8 mouse cellular contexts compared by ENCODE assay signal in the genomic region with DNA sequence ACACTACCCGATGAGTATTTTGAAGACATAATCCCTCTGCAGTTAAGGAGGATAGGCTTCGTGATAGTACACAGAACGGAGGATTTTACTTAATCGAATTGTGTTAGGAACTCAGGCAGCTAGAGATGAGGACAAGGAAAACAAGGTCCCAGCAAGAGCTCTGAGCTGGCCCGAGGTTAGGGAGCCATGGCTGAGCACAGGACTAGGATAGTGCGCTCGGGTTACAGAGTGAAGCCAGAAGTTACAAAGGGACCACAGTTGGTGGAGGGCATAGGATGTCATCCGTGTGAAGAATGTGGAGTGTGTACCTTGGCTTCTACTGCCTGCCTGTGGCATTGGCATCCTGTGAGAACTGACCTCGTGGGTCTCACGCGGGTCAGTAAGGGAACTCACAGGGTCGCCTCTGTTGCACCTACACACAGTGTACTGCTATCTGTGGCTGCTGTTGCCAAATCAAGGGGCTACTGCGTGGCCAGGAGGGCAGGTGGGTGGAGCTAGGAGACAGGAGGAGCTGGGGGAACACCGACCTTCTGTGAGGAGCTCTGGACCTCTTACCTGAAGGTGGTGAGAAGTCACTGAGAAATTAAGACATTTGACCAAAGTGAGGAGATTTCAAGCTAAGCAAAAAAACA. TPM values are rescaled to one million over a fixed set of nuclear protein-coding genes. Genes with fewer than 3 reads are reported as not detected.
DNase-seq lines count a peak whose midpoint lies in the region; ATAC-seq and TF ChIP-seq lines count a peak whose summit lies in the region.

No protein-coding gene starts in this region.

- no peak overlapping the region for H3K27ac ChIP-seq in kidney, embryonic 14.5 days (ENCODE audit: low read depth, low read length)
- no peak overlapping the region for H3K27ac ChIP-seq in kidney, adult 2 months (ENCODE audit: insufficient read depth, low read depth, low read length)
- no peak overlapping the region for H3K27ac ChIP-seq in embryonic facial prominence, embryonic 15.5 days (replicated peaks)
- H3K27ac ChIP-seq in intestine, embryonic 15.5 days = no peak overlapping the region
- H3K27ac ChIP-seq in midbrain, postnatal 0 days (ENCODE audit: low read depth, low read length) = peak overlapping the region; percentile 48; the same call in 1 of the 2 replicates

- H3K4me3 ChIP-seq in kidney, embryonic 14.5 days (ENCODE audit: low read length) = peak overlapping the region; percentile 20; the same call in 1 of the 2 replicates
- no peak overlapping the region for H3K4me3 ChIP-seq in kidney, adult 2 months (ENCODE audit: insufficient read depth, low read depth, low read length)
- H3K4me3 ChIP-seq in embryonic facial prominence, embryonic 15.5 days (replicated peaks) = peak overlapping the region; percentile 41
- H3K4me3 ChIP-seq in intestine, embryonic 15.5 days (replicated peaks) = peak overlapping the region; percentile 24; the same call in 1 of the 2 replicates
- peak overlapping the region; percentile 24 for H3K4me3 ChIP-seq in midbrain, postnatal 0 days (ENCODE audit: low read depth, low read length)

- 56% methylated on average over 14 of the region's 14 CpGs for WGBS in kidney, embryonic 14.5 days
- WGBS in kidney, adult 2 months = 45% methylated on average over 14 of the region's 14 CpGs
- WGBS in embryonic facial prominence, embryonic 15.5 days = 46% methylated on average over 14 of the region's 14 CpGs
- WGBS in intestine, embryonic 15.5 days = 41% methylated on average over 14 of the region's 14 CpGs
- 52% methylated on average over 14 of the region's 14 CpGs for WGBS in midbrain, postnatal 0 days

- no peak for DNase-seq in kidney, adult 2 months
- DNase-seq in midbrain, postnatal 0 days (ENCODE audit: low spot score) = no peak
- DNase-seq in gastrocnemius, postnatal 36 days = no peak
- no peak for DNase-seq in kidney, adult 18-20 months

- peak overlapping the region; percentile 62 for H3K4me2 ChIP-seq in kidney, embryonic 14.5 days (replicated peaks; ENCODE audit: low read depth, low read length)
- peak overlapping the region; percentile 76 for H3K4me2 ChIP-seq in embryonic facial prominence, embryonic 15.5 days (replicated peaks)
- peak overlapping the region; percentile 74 for H3K4me2 ChIP-seq in intestine, embryonic 15.5 days (replicated peaks)
- peak overlapping the region; percentile 55 for H3K4me2 ChIP-seq in midbrain, postnatal 0 days (ENCODE audit: low read depth, low read length, poor library complexity, severe bottlenecking)

- TF ChIP-seq POLR2A in kidney, adult 2 months (IDR thresholded peaks at IDR 0.05; ENCODE audit: low read depth, low read length) = no peak

- no peaks in the 10 kb centered on the region for H3K36me3 ChIP-seq in kidney, embryonic 14.5 days (ENCODE audit: control insufficient read depth, insufficient read depth, low read length)
- H3K36me3 ChIP-seq in kidney, adult 2 months (ENCODE audit: control insufficient read depth, insufficient read depth, low read length) = no peaks in the 10 kb centered on the region
- H3K36me3 ChIP-seq in embryonic facial prominence, embryonic 15.5 days = no peaks in the 10 kb centered on the region
- no peaks in the 10 kb centered on the region for H3K36me3 ChIP-seq in intestine, embryonic 15.5 days
- no peaks in the 10 kb centered on the region for H3K36me3 ChIP-seq in midbrain, postnatal 0 days (ENCODE audit: insufficient read depth, low read length)

- no peaks in the 10 kb centered on the region for H3K9me3 ChIP-seq in kidney, embryonic 14.5 days (ENCODE audit: control insufficient read depth, low read length)
- no peaks in the 10 kb centered on the region for H3K9me3 ChIP-seq in embryonic facial prominence, embryonic 15.5 days (replicated peaks)
- H3K9me3 ChIP-seq in intestine, embryonic 15.5 days = no peaks in the 10 kb centered on the region
- H3K9me3 ChIP-seq in midbrain, postnatal 0 days (ENCODE audit: low read length) = no peaks in the 10 kb centered on the region

- H3K27me3 ChIP-seq in kidney, embryonic 14.5 days (ENCODE audit: control insufficient read depth, insufficient read depth, low read length) = no peaks in the 10 kb centered on the region
- no peaks in the 10 kb centered on the region for H3K27me3 ChIP-seq in kidney, adult 2 months (replicated peaks; ENCODE audit: control insufficient read depth, insufficient read depth, low read length)
- no peaks in the 10 kb centered on the region for H3K27me3 ChIP-seq in embryonic facial prominence, embryonic 15.5 days
- H3K27me3 ChIP-seq in intestine, embryonic 15.5 days (replicated peaks) = no peaks in the 10 kb centered on the region
- no peaks in the 10 kb centered on the region; the same call in 1 of the 2 replicates for H3K27me3 ChIP-seq in midbrain, postnatal 0 days (ENCODE audit: insufficient read depth, low read length)

- H3K4me1 ChIP-seq in kidney, embryonic 14.5 days (ENCODE audit: control insufficient read depth, insufficient read depth, low read length) = peaks cover 4% of the 10 kb centered on the region; the same call in 1 of the 2 replicates
- peaks cover 4% of the 10 kb centered on the region; the same call in 1 of the 2 replicates for H3K4me1 ChIP-seq in kidney, adult 2 months (ENCODE audit: control insufficient read depth, insufficient read depth, low read length)
- H3K4me1 ChIP-seq in embryonic facial prominence, embryonic 15.5 days = peaks cover 9% of the 10 kb centered on the region
- H3K4me1 ChIP-seq in intestine, embryonic 15.5 days (replicated peaks) = peaks cover 10% of the 10 kb centered on the region; the same call in 1 of the 2 replicates
- peaks cover 8% of the 10 kb centered on the region; the same call in 1 of the 2 replicates for H3K4me1 ChIP-seq in midbrain, postnatal 0 days (ENCODE audit: insufficient read depth, low read length)

- TF ChIP-seq CTCF in kidney, adult 2 months (conservative IDR thresholded peaks at IDR 0.05; ENCODE audit: insufficient read depth, insufficient read length, low read depth, low read length) = no peak
- TF ChIP-seq CTCF in midbrain, postnatal 0 days (IDR thresholded peaks at IDR 0.05) = no peak

- ATAC-seq in kidney, embryonic 14.5 days (ENCODE audit: low FRiP score, low TSS enrichment) = peak; percentile 56
- peak; percentile 17; the same call in 1 of the 2 replicates for ATAC-seq in embryonic facial prominence, embryonic 15.5 days (ENCODE audit: insufficient number of reproducible peaks, low FRiP score, low TSS enrichment, low read depth)
- peak; percentile 44 for ATAC-seq in intestine, embryonic 15.5 days
- ATAC-seq in midbrain, postnatal 0 days (ENCODE audit: low FRiP score) = 0 out of 2 replicates have a peak, but pooled peaks have one; percentile 15
- no peak for ATAC-seq in inflammation-experienced regulatory T-cells, adult 6 months

- intact Hi-C loops in gastrocnemius, postnatal 36 days (cut with DNase I) = no loop called here

- H3K9ac ChIP-seq in kidney, embryonic 14.5 days (ENCODE audit: low read depth, low read length) = peak overlapping the region; percentile 51; the same call in 1 of the 2 replicates
- peak overlapping the region; percentile 21; the same call in 1 of the 2 replicates for H3K9ac ChIP-seq in embryonic facial prominence, embryonic 15.5 days
- H3K9ac ChIP-seq in intestine, embryonic 15.5 days = peak overlapping the region; percentile 26; the same call in 1 of the 2 replicates
- peak overlapping the region; percentile 60 for H3K9ac ChIP-seq in midbrain, postnatal 0 days (replicated peaks; ENCODE audit: low read length, poor library complexity, severe bottlenecking)

RNA-seq across cellular contexts. Expression of a gene that starts 29.0 kb away (rescaled TPM):
- polyA plus RNA-seq in kidney, embryonic 14.5 days (2014; fragmentation: Nextera tagmentation; extraction: Ambion mirVana) = 1.1 TPM in 2 replicates
- polyA plus RNA-seq in kidney, adult 2 months (2012; rRNA removed) = 0.42 and 0.66 TPM in 2 replicates
- 1.4 and 1.8 TPM in 2 replicates for polyA plus RNA-seq in embryonic facial prominence, embryonic 15.5 days (2015; fragmentation: Nextera tagmentation; extraction: Ambion mirVana)
- 4.0 and 4.4 TPM in 2 replicates for polyA plus RNA-seq in intestine, embryonic 15.5 days (2015; fragmentation: Nextera tagmentation; extraction: Ambion mirVana)
- total RNA-seq in midbrain, postnatal 0 days (2014; rRNA removed) = 0.11 and 0.19 TPM in 2 replicates
- 0.21 and 0.23 TPM in 2 replicates for polyA plus RNA-seq in midbrain, postnatal 0 days (2015; fragmentation: Nextera tagmentation; extraction: Ambion mirVana)
- total RNA-seq in gastrocnemius, postnatal 36 days (2021) = 1 to 10 TPM; 1.8 to 6.2 TPM
- not detected for polyA plus RNA-seq in inflammation-experienced regulatory T-cells, adult 6 months (2017; shearing (Covaris generic))
